Mouse (Mus musculus) hindbrain, embryonic 14.5 days (tissue): ENCODE measurements around the gene Fbn1. TPM values are rescaled to one million over a fixed set of nuclear protein-coding genes. Genes with fewer than 3 reads are reported as not detected.

Source experiments
- ATAC-seq: fragments of 200-750 bp; cut with Nextera tagmentation; 2 replicates; pipeline ENCODE4 v1.8.0; 2017; ENCODE audit warnings: moderate number of reproducible peaks, mild to moderate bottlenecking, moderate TSS enrichment, moderate library complexity; ENCODE audit not compliant: low FRiP score
- DNase-seq: peaks from one replicate; pipeline ENCODE4 v3.0.0-alpha.2; 2015; ENCODE audit warnings: low spot score
- H3K27ac ChIP-seq: fragments of 300-500 bp; sonication (generic); 2 replicates; pipeline ENCODE4 v1.5.1; 2014; ENCODE audit warnings: mild to moderate bottlenecking, moderate library complexity
- H3K27me3 ChIP-seq: fragments of 300-500 bp; sonication (generic); 2 replicates; pipeline ENCODE4 v1.6.1; 2014; ENCODE audit warnings: mild to moderate bottlenecking, low read length, mixed read lengths; ENCODE audit not compliant: control insufficient read depth, insufficient read depth
- H3K36me3 ChIP-seq: fragments of 300-500 bp; sonication (generic); replicated peaks from 2 replicates; pipeline ENCODE4 v1.6.1; 2014; ENCODE audit not compliant: control insufficient read depth, insufficient read depth
- H3K4me1 ChIP-seq: fragments of 300-500 bp; sonication (generic); replicated peaks from 2 replicates; pipeline ENCODE4 v1.6.1; 2014; ENCODE audit warnings: antibody characterized with exemption, low read length, mixed read lengths; ENCODE audit not compliant: control insufficient read depth, insufficient read depth
- H3K4me2 ChIP-seq: fragments of 300-500 bp; sonication (generic); replicated peaks from 2 replicates; pipeline ENCODE4 v1.6.1; 2014; ENCODE audit warnings: mild to moderate bottlenecking, moderate library complexity
- H3K4me3 ChIP-seq: fragments of 300-500 bp; sonication (generic); replicated peaks from 2 replicates; pipeline ENCODE4 v1.5.1; 2014; ENCODE audit warnings: mild to moderate bottlenecking, low read length
- H3K9ac ChIP-seq: fragments of 300-500 bp; sonication (generic); 2 replicates; pipeline ENCODE4 v1.6.1; 2014
- H3K9me3 ChIP-seq: fragments of 300-500 bp; sonication (generic); 2 replicates; pipeline ENCODE4 v1.6.1; 2016; ENCODE audit warnings: low read length; ENCODE audit not compliant: control insufficient read depth
- WGBS: fragments of 180-500 bp; shearing (Covaris S2); extraction: QIAGEN DNeasy Blood & Tissue Kit; methylation state at CpG from one replicate; pipeline ENCODE4 v1.1.7; 2014; 5-methylcytosine and 5-hydroxymethylcytosine counted together
- polyA plus RNA-seq: library from polyadenylated mRNA; unstranded; fragments of >200 nt; fragmentation: Nextera tagmentation; extraction: Ambion mirVana; gene quantifications from 2 replicates; pipeline ENCODE4 v1.2.1, GENCODE M21; 2014

The Fbn1 gene
- polyA plus RNA-seq, 1 experiment from 2014 or later: 6.7 TPM

DNA sequence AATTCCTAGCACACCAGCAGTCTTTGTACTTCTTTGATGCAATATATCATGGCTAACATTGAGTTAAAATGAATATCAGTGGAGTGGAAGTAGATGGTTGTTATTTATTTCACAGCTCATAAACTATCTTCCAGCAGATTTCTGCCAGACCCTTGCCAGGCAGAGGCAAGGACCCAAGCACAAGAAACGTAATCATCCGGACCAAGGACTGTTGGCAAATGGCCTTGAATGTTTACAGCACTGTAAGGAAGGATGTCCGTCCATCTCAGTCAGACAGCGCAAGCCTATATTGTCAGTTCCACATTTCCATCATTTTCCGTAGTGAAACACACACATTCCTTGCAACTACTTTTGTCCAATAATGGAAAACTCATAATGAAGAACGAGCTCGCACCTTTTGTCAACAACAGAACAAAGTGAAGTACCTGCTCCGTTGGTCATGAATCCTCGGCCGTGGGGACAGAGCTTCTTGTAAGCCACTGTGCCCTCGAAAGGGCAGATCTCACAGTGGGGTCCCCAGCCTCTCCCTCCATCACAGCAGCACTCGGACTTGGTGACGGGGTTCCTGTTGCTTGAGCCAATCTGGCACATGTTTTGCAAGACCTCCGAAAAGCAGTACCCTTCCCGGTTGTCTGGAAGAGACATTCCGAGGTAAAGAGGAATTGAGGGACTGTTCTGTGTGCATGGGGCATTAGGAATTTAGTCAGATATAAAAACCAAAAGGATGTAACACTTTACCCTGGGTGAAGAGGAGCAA lies 193.4 kb downstream of the Fbn1 start:
- no peaks in the 10 kb centered on the region for H3K27me3 ChIP-seq
- 90% methylated on average over 16 of the region's 16 CpGs for whole genome bisulfite sequencing
- H3K4me1 ChIP-seq: no peaks in the 10 kb centered on the region
- H3K4me2 ChIP-seq: no peak overlapping the region
- H3K4me3 ChIP-seq: no peak overlapping the region
- ATAC-seq (no peak), DNase-seq (no peak)
- no peak overlapping the region for H3K9ac ChIP-seq
- no peak overlapping the region for H3K27ac ChIP-seq
- H3K36me3 ChIP-seq: peaks cover 39% of the 10 kb centered on the region
- H3K9me3 ChIP-seq: no peaks in the 10 kb centered on the region

DNA sequence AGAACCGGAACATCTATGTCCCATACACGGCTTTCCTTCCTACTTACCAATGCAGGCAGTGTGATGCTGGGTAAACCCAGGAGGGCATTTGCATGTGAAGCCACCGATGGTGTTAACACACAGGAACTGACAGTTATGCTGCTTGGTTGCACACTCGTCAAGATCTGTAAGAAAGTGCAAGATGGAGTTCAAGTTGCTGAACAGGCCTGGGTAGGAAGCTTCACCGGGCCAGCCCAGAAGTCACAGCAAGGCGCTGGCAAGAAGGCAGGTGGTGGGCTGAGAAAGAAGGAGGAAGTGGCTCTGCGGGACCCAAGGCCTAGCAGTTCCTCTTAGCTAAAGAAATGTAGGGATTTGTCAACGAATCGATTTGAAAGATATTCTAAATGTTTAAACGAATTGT lies 198.1 kb downstream of the Fbn1 start:
- no peak for ATAC-seq
- H3K27me3 ChIP-seq: no peaks in the 10 kb centered on the region
- H3K4me1 ChIP-seq: no peaks in the 10 kb centered on the region
- peaks cover 55% of the 10 kb centered on the region for H3K36me3 ChIP-seq
- no peak for DNase-seq
- 89% methylated on average over 10 of the region's 10 CpGs for WGBS
- H3K4me3 ChIP-seq: no peak overlapping the region
- no peak overlapping the region for H3K9ac ChIP-seq
- H3K4me2 ChIP-seq: no peak overlapping the region
- no peaks in the 10 kb centered on the region for H3K9me3 ChIP-seq
- no peak overlapping the region for H3K27ac ChIP-seq

- Histone ChIP-seq H3K4me2 (no peak overlapping the region), H3K4me1 (no peaks in the 10 kb centered on the region), H3K27me3 (no peaks in the 10 kb centered on the region), H3K9ac (no peak overlapping the region), H3K36me3 (peaks cover 37% of the 10 kb centered on the region), H3K27ac (no peak overlapping the region), H3K9me3 (no peaks in the 10 kb centered on the region), H3K4me3 (no peak overlapping the region)
- 89% methylated on average over 3 of the region's 3 CpGs for WGBS
- no peak for ATAC-seq
- DNase-seq: no peak
These were observed 202.1 kb downstream of the Fbn1 start for GRCm38 (mm10) chr2:125305671-125306070.

DNA sequence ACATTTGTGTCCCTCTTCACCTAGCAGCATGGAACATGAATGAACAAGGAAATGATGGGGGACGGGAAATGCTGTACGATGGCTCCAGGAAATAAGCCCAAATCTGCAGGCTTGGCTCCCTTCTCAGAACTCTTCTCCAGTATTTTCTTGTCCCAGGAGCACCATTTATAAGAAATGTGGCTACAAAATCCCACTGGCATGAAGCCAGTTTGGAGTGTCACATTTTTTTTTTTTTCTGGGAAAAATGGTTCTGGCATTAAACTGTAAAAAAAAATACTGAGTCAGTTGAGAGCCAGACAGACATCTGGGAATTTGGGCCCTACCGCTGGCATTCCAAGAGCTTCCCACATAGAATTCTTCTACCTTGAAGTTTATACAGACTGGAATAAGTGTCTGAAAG lies 203.0 kb downstream of the Fbn1 start:
- Histone ChIP-seq H3K9ac (no peak overlapping the region), H3K9me3 (no peaks in the 10 kb centered on the region), H3K27ac (no peak overlapping the region), H3K36me3 (peaks cover 37% of the 10 kb centered on the region), H3K4me2 (no peak overlapping the region), H3K27me3 (no peaks in the 10 kb centered on the region), H3K4me1 (no peaks in the 10 kb centered on the region), H3K4me3 (no peak overlapping the region)
- WGBS: 91% methylated on average over 3 of the region's 3 CpGs
- ATAC-seq (no peak), DNase-seq (no peak)

DNA sequence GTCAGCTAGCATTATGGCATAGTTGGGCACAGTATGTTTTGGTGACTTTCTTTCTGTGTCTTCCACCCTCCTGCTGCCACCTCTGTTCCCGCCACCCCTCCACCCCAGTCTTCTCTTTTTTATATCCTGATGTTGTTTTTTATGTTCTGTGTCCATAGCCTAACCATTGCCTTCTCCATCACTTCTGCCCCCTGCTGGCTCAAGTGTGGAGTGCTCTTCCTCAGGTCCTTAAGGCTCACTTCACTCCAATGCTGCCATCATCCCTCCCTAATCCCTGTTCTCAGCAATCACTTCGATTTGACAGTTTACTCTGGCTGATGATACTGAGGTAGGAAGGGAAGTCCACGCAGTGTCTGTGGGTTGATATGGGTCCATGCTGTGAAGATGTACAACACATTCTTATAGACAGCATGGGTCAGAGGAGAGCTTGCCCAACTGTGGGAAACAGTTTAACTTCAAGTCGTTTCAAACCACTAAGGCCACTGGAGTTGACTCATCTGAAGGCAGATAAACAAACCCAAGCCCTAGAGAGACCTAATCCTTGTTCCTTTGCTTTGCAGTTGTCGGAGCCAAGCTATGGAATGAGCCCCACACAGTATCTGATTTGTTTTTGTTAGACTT lies 203.9 kb downstream of the Fbn1 start:
- no peak overlapping the region for H3K4me3 ChIP-seq
- no peaks in the 10 kb centered on the region for H3K27me3 ChIP-seq
- no peak overlapping the region for H3K9ac ChIP-seq
- ATAC-seq: no peak
- WGBS: 89% methylated on average over 5 of the region's 5 CpGs
- H3K36me3 ChIP-seq: peaks cover 30% of the 10 kb centered on the region
- no peak overlapping the region for H3K4me2 ChIP-seq
- H3K9me3 ChIP-seq: no peaks in the 10 kb centered on the region
- no peak overlapping the region for H3K27ac ChIP-seq
- no peaks in the 10 kb centered on the region for H3K4me1 ChIP-seq
- DNase-seq: no peak

DNA sequence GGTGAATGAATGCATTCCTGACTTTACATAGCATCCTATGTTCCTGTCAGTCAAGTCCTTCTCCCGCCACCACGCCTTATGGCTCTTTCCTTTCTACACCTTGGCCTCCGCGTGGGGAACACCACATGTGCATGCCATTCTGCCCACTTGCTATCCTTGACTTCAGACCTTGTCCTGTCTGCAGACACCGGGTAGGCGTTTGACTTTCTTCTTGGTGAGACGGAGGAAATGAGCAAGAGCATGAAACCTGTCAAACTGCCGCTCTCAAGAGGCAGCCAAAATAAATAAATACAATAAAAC lies 205.2 kb downstream of the Fbn1 start:
- ATAC-seq (no peak), DNase-seq (no peak)
- 87% methylated on average over 8 of the region's 8 CpGs for WGBS
- H3K4me2 ChIP-seq: no peak overlapping the region
- no peak overlapping the region for H3K9ac ChIP-seq
- H3K4me1 ChIP-seq: no peaks in the 10 kb centered on the region
- H3K27ac ChIP-seq: no peak overlapping the region
- no peak overlapping the region for H3K4me3 ChIP-seq
- no peaks in the 10 kb centered on the region for H3K9me3 ChIP-seq
- H3K36me3 ChIP-seq: peaks cover 21% of the 10 kb centered on the region
- no peaks in the 10 kb centered on the region for H3K27me3 ChIP-seq

DNA sequence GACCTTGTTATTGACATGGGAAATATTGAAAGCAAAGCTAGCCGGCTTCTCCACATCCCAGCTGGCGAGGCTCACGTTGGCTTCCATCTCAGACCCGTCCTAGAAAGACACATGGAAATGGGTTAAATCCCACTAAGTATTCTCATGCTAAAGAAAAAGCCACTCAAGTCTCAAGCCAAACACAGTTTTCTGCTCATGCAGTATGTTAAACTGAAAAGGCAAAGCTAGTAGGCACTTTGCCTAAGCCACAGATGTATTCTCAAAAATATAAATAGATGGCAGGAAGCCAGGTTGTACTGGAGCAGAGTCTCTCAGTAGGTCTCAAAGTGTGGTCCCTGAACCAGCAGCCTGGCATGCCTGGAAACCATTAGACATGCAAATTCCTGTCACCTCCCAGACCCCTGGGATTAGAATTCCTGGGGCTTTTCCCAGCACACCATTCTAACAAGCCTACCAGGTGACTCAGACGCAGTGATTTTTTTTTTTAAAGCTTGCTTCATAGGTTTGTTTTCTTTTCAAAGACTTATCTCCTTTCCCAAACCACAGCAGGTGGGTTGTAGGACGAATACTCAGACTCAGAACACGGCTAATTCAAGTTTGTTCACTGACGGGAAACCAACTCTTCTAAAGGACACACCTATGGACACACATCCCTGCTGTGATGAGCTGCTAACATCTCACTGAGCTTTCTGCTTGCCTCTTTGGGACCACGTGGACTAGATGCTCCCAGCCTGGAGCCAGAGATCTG lies 205.7 kb downstream of the Fbn1 start:
- H3K27ac ChIP-seq: no peak overlapping the region
- H3K27me3 ChIP-seq: no peaks in the 10 kb centered on the region
- 60% methylated on average over 9 of the region's 9 CpGs for WGBS
- peaks cover 16% of the 10 kb centered on the region for H3K36me3 ChIP-seq
- H3K4me3 ChIP-seq: no peak overlapping the region
- no peak overlapping the region for H3K9ac ChIP-seq
- no peak for DNase-seq
- no peak overlapping the region for H3K4me2 ChIP-seq
- no peak for ATAC-seq
- H3K4me1 ChIP-seq: no peaks in the 10 kb centered on the region
- H3K9me3 ChIP-seq: no peaks in the 10 kb centered on the region

- Histone ChIP-seq H3K4me2 (no peak overlapping the region), H3K27me3 (no peaks in the 10 kb centered on the region), H3K9ac (no peak overlapping the region), H3K4me1 (no peaks in the 10 kb centered on the region), H3K27ac (no peak overlapping the region), H3K9me3 (no peaks in the 10 kb centered on the region), H3K4me3 (no peak overlapping the region), H3K36me3 (peaks cover 7% of the 10 kb centered on the region)
- ATAC-seq (no peak), DNase-seq (no peak)
- 98% methylated on average over 1 of the region's 1 CpGs for WGBS
These were observed 209.0 kb downstream of the Fbn1 start for GRCm38 (mm10) chr2:125298841-125299240.

GRCm38 (mm10) chr2:125295526-125295925 lies 212.3 kb downstream of the Fbn1 start:
- Histone ChIP-seq H3K27ac (no peak overlapping the region), H3K9ac (no peak overlapping the region), H3K27me3 (no peaks in the 10 kb centered on the region), H3K36me3 (no peaks in the 10 kb centered on the region), H3K4me1 (no peaks in the 10 kb centered on the region), H3K9me3 (no peaks in the 10 kb centered on the region), H3K4me3 (no peak overlapping the region), H3K4me2 (no peak overlapping the region)
- no peak for DNase-seq
- WGBS: 86% methylated on average over 3 of the region's 3 CpGs
- ATAC-seq: no peak
